Mouse (Mus musculus) small intestine, adult 2 months (tissue): ENCODE results near the gene Gpr146.

Experiments used
- CTCF ChIP-seq: fragments of 200-500 bp; IDR thresholded peaks from 2 replicates; pipeline ENCODE4 v1.5.1; 2012; ENCODE audit warnings: low read depth, mild to moderate bottlenecking, control low read depth, inconsistent platforms, low read length, moderate library complexity, mixed read lengths; ENCODE audit not compliant: insufficient replicate concordance, insufficient read length; ENCODE audit errors: extremely low read depth
- POLR2A ChIP-seq: fragments of 200-500 bp; IDR thresholded peaks from 2 replicates; pipeline ENCODE4 v1.6.1; 2012; ENCODE audit warnings: low read depth, mild to moderate bottlenecking, control low read depth, inconsistent platforms, low read length, moderate library complexity

- TF ChIP-seq CTCF (no peak), POLR2A (no peak; the same call in 1 of the 2 replicates)
Observed at GRCm38 (mm10) chr5:139427989-139428388, 50.5 kb downstream of the Gpr146 start.
